Mouse (Mus musculus) embryonic facial prominence, embryonic 14.5 days (tissue): ENCODE measurements at regions not wholly inside any gene's neighbourhood (a gene's known extent, or its start where the extent isn't known, plus 50 kb on each side); places are given as distances from the start of the nearest gene placed in this dataset.
A peak's percentile ranks its signal among the peaks of the same experiment; 100 is the strongest.

Source experiments
- ATAC-seq: fragments of 200-750 bp; cut with Nextera tagmentation; 2 replicates; pipeline ENCODE4 v1.8.0; 2017; ENCODE audit warnings: low read depth, moderate number of reproducible peaks, moderate TSS enrichment
- DNase-seq: peaks from one replicate; pipeline ENCODE4 v3.0.0-alpha.2; 2015; ENCODE audit warnings: low spot score
- H3K27ac ChIP-seq: fragments of 300-500 bp; sonication (generic); replicated peaks from 2 replicates; pipeline ENCODE4 v1.5.1; 2014; ENCODE audit warnings: low read depth, mild to moderate bottlenecking, low read length, moderate library complexity
- H3K27me3 ChIP-seq: fragments of 300-500 bp; sonication (generic); replicated peaks from 2 replicates; pipeline ENCODE4 v1.6.1; 2014; ENCODE audit warnings: low read length; ENCODE audit not compliant: control insufficient read depth, insufficient read depth
- H3K36me3 ChIP-seq: fragments of 300-500 bp; sonication (generic); 2 replicates; pipeline ENCODE4 v1.6.1; 2014; ENCODE audit warnings: low read length, mixed read lengths; ENCODE audit not compliant: control insufficient read depth, insufficient read depth
- H3K4me1 ChIP-seq: fragments of 300-500 bp; sonication (generic); 2 replicates; pipeline ENCODE4 v1.6.1; 2014; ENCODE audit warnings: antibody characterized with exemption, low read length; ENCODE audit not compliant: control insufficient read depth, insufficient read depth
- H3K4me2 ChIP-seq: fragments of 300-500 bp; sonication (generic); 2 replicates; pipeline ENCODE4 v1.6.1; 2014; ENCODE audit warnings: low read depth, mild to moderate bottlenecking, low read length, moderate library complexity, mixed read lengths
- H3K4me3 ChIP-seq: fragments of 300-500 bp; sonication (generic); 2 replicates; pipeline ENCODE4 v1.5.1; 2014; ENCODE audit warnings: low read depth, mild to moderate bottlenecking, low read length
- H3K9ac ChIP-seq: fragments of 300-500 bp; sonication (generic); 2 replicates; pipeline ENCODE4 v1.6.1; 2014; ENCODE audit warnings: low read depth, mild to moderate bottlenecking, low read length, moderate library complexity, mixed read lengths
- H3K9me3 ChIP-seq: fragments of 300-500 bp; sonication (generic); 2 replicates; pipeline ENCODE4 v1.6.1; 2016; ENCODE audit warnings: low read length; ENCODE audit not compliant: control insufficient read depth
- WGBS: fragments of 180-500 bp; shearing (Covaris S2); extraction: QIAGEN DNeasy Blood & Tissue Kit; methylation state at CpG from one replicate; pipeline ENCODE4 v1.1.7; 2014; 5-methylcytosine and 5-hydroxymethylcytosine counted together

GRCm38 (mm10) chr17:68916531-68916930 lies 90.1 kb downstream of the Tmem200c start:
- H3K4me1 ChIP-seq = no peaks in the 10 kb centered on the region
- ATAC-seq (no peak), DNase-seq (no peak)
- no peak overlapping the region for H3K9ac ChIP-seq
- H3K27me3 ChIP-seq = no peaks in the 10 kb centered on the region
- no peaks in the 10 kb centered on the region for H3K36me3 ChIP-seq
- WGBS = 96% methylated on average over 2 of the region's 2 CpGs
- no peak overlapping the region for H3K27ac ChIP-seq
- H3K4me3 ChIP-seq = no peak overlapping the region
- H3K9me3 ChIP-seq = no peaks in the 10 kb centered on the region
- H3K4me2 ChIP-seq = no peak overlapping the region

DNA sequence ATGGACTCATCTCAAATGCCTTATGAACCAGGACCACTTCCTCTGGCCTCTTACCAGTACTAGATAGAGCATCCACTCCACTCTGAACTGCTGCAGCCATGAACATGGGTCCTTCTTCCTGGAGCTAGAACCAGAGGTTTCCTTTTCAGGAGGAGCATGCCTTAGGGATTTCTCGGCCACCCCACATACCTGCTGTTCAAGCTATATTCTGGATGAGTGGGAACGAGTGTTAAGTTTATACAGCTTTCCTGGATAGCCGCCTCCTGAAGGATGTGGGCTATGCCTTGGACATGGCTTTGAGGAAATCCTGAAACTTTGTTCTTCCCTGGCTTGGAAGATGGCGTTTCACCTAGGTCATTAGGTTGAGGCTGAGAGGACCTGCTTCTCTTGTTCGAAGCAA lies 91.8 kb downstream of the Tmem200c start:
- no peaks in the 10 kb centered on the region for H3K4me1 ChIP-seq
- ATAC-seq (no peak), DNase-seq (no peak)
- no peaks in the 10 kb centered on the region for H3K36me3 ChIP-seq
- no peak overlapping the region for H3K4me2 ChIP-seq
- no peaks in the 10 kb centered on the region for H3K9me3 ChIP-seq
- H3K9ac ChIP-seq = no peak overlapping the region
- no peak overlapping the region for H3K27ac ChIP-seq
- no peak overlapping the region for H3K4me3 ChIP-seq
- WGBS = 92% methylated on average over 5 of the region's 5 CpGs
- H3K27me3 ChIP-seq = no peaks in the 10 kb centered on the region

- no peaks in the 10 kb centered on the region for H3K27me3 ChIP-seq
- H3K9me3 ChIP-seq = no peaks in the 10 kb centered on the region
- no peak for ATAC-seq
- H3K4me3 ChIP-seq = no peak overlapping the region
- no peak for DNase-seq
- no peaks in the 10 kb centered on the region for H3K4me1 ChIP-seq
- H3K27ac ChIP-seq = no peak overlapping the region
- H3K4me2 ChIP-seq = no peak overlapping the region
- no peak overlapping the region for H3K9ac ChIP-seq
- 59% methylated on average over 5 of the region's 5 CpGs for WGBS
- no peaks in the 10 kb centered on the region for H3K36me3 ChIP-seq
These were observed 96.8 kb downstream of the Tmem200c start for GRCm38 (mm10) chr17:68923271-68923670.

- no peaks in the 10 kb centered on the region for H3K36me3 ChIP-seq
These were observed 101.0 kb downstream of the Tmem200c start for GRCm38 (mm10) chr17:68927418-68927817.

GRCm38 (mm10) chr17:68928691-68929090 lies 102.3 kb downstream of the Tmem200c start:
- Histone ChIP-seq H3K4me1 (no peaks in the 10 kb centered on the region), H3K27ac (no peak overlapping the region), H3K36me3 (no peaks in the 10 kb centered on the region), H3K4me2 (no peak overlapping the region), H3K4me3 (no peak overlapping the region), H3K9ac (no peak overlapping the region), H3K9me3 (no peaks in the 10 kb centered on the region), H3K27me3 (no peaks in the 10 kb centered on the region)
- WGBS = 64% methylated on average over 6 of the region's 6 CpGs
- ATAC-seq = no peak
- DNase-seq = no peak

More at GRCm38 (mm10) chr17:68927418-68927817, 101.0 kb downstream of the Tmem200c start:
- H3K27ac ChIP-seq = no peak overlapping the region
- DNase-seq (no peak), ATAC-seq (no peak)
- WGBS = 48% methylated on average over 6 of the region's 6 CpGs
- no peak overlapping the region for H3K4me3 ChIP-seq
- H3K4me1 ChIP-seq = no peaks in the 10 kb centered on the region
- no peak overlapping the region for H3K9ac ChIP-seq
- H3K4me2 ChIP-seq = no peak overlapping the region
- H3K9me3 ChIP-seq = no peaks in the 10 kb centered on the region
- no peaks in the 10 kb centered on the region for H3K27me3 ChIP-seq

DNA sequence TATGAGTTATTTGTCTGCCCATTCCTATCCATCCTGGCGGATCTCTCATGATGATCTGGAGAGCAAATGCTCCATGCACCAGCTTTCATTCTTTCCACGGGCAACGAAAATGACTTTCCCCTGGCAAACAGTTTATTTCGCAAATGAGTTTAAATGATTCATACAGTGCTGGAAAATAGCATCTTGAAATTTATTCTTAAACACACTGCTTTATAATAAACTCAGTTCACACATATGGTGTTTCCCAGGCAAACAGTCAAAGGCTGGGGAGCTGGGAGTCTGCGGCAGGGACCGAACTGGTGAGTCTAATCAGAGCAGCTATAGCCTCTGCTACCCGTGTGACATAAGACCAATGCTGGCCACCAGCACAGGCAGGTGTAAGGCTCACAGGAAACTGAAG lies 106.8 kb downstream of the Tmem200c start:
- 88% methylated on average over 7 of the region's 7 CpGs for WGBS
- H3K9me3 ChIP-seq = no peaks in the 10 kb centered on the region
- H3K9ac ChIP-seq = no peak overlapping the region
- no peak for ATAC-seq
- H3K36me3 ChIP-seq = no peaks in the 10 kb centered on the region
- no peak overlapping the region for H3K4me2 ChIP-seq
- no peak overlapping the region for H3K4me3 ChIP-seq
- H3K27ac ChIP-seq = no peak overlapping the region
- H3K4me1 ChIP-seq = no peaks in the 10 kb centered on the region
- DNase-seq = no peak
- no peaks in the 10 kb centered on the region for H3K27me3 ChIP-seq

GRCm38 (mm10) chr17:68934066-68934465 lies 107.6 kb downstream of the Tmem200c start:
- ATAC-seq = 0 out of 2 replicates have a peak, but pooled peaks have one; percentile 41
- H3K4me2 ChIP-seq = no peak overlapping the region
- 67% methylated on average over 10 of the region's 10 CpGs for WGBS

GRCm38 (mm10) chr17:68936016-68936415 lies 109.6 kb downstream of the Tmem200c start:
- Histone ChIP-seq H3K4me2 (no peak overlapping the region), H3K9me3 (no peaks in the 10 kb centered on the region), H3K9ac (no peak overlapping the region), H3K27me3 (no peaks in the 10 kb centered on the region), H3K4me3 (no peak overlapping the region), H3K27ac (no peak overlapping the region), H3K36me3 (no peaks in the 10 kb centered on the region), H3K4me1 (no peaks in the 10 kb centered on the region)
- 75% methylated on average over 4 of the region's 4 CpGs for WGBS
- ATAC-seq (no peak), DNase-seq (no peak)

More at GRCm38 (mm10) chr17:68934066-68934465, 107.6 kb downstream of the Tmem200c start:
- Histone ChIP-seq H3K9me3 (no peaks in the 10 kb centered on the region), H3K4me1 (no peaks in the 10 kb centered on the region), H3K36me3 (no peaks in the 10 kb centered on the region), H3K27ac (no peak overlapping the region), H3K4me3 (no peak overlapping the region), H3K27me3 (no peaks in the 10 kb centered on the region), H3K9ac (no peak overlapping the region)
- no peak for DNase-seq

- no peaks in the 10 kb centered on the region for H3K27me3 ChIP-seq
- no peak for DNase-seq
- 96% methylated on average over 2 of the region's 2 CpGs for WGBS
These were observed 119.2 kb upstream of the Epb41l3 start for GRCm38 (mm10) chr17:68956275-68956674.

More at GRCm38 (mm10) chr17:68956275-68956674, 119.2 kb upstream of the Epb41l3 start:
- Histone ChIP-seq H3K9ac (no peak overlapping the region), H3K36me3 (no peaks in the 10 kb centered on the region), H3K4me1 (no peaks in the 10 kb centered on the region), H3K4me3 (no peak overlapping the region), H3K27ac (no peak overlapping the region), H3K9me3 (no peaks in the 10 kb centered on the region), H3K4me2 (no peak overlapping the region)
- no peak for ATAC-seq
